Mouse (Mus musculus) testis, adult 2 months (tissue): ENCODE measurements at regions not wholly inside any gene's neighbourhood (a gene's known extent, or its start where the extent isn't known, plus 50 kb on each side); places are given as distances from the start of the nearest gene placed in this dataset.

Experiments used
- CTCF ChIP-seq: fragments of 200-500 bp; IDR thresholded peaks from 2 replicates; pipeline ENCODE4 v1.5.1; 2012; ENCODE audit warnings: low read depth, mild to moderate bottlenecking, inconsistent platforms, low read length, moderate library complexity; ENCODE audit not compliant: control insufficient read depth, insufficient read depth, insufficient replicate concordance
- POLR2A ChIP-seq: fragments of 200-500 bp; IDR thresholded peaks from 2 replicates; pipeline ENCODE4 v1.6.1; 2012; ENCODE audit warnings: low read depth, mild to moderate bottlenecking, inconsistent platforms, low read length, moderate library complexity; ENCODE audit not compliant: control insufficient read depth

DNA sequence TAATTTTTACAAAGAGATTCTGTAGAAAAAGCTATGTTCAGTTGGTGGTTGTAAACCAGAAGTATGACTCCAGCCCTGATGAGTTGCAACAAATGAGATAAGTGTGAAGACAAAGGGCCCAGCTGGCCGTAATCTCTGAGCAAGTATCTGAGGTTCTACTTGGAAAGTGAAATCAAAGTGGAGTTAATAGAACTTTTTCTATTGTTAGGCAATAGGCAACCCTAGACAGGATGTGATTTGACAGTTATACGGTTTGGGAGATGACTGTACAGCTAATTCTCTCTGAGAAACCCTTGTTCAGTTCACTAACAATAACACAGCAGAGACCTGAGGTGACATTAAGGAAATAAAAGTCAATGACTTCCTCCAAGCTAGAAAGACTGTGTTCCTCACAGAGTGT is 180.8 kb upstream of the Atp10a start:
- TF ChIP-seq POLR2A: no peak
- TF ChIP-seq CTCF: no peak
